Mouse (Mus musculus) brain, embryonic 14.5 days (tissue): ENCODE data around the gene Man2a1.

Experiments used
- CTCF ChIP-seq: fragments of 200-500 bp; IDR thresholded peaks from 2 replicates; pipeline ENCODE4 v1.5.1; 2012; ENCODE audit warnings: inconsistent platforms, mild to moderate bottlenecking, moderate library complexity, borderline replicate concordance; ENCODE audit not compliant: insufficient read depth, insufficient read length; ENCODE audit errors: extremely low read depth
- POLR2A ChIP-seq: fragments of 200-500 bp; IDR thresholded peaks from 2 replicates; pipeline ENCODE4 v1.6.1; 2012; ENCODE audit warnings: mild to moderate bottlenecking, inconsistent platforms, borderline replicate concordance; ENCODE audit not compliant: poor library complexity, insufficient read depth, insufficient read length, severe bottlenecking; ENCODE audit errors: extremely low read depth

- no peak for TF ChIP-seq CTCF
- no peak for TF ChIP-seq POLR2A
These were observed 169.7 kb downstream of the Man2a1 start for GRCm38 (mm10) chr17:64770277-64770676.
